Mouse (Mus musculus) subcutaneous adipose tissue, adult 2 months (tissue): ENCODE results near the gene Prkcb. TPM values are rescaled to one million over a fixed set of nuclear protein-coding genes. Genes with fewer than 3 reads are reported as not detected.

Experiments used
- polyA plus RNA-seq: library from polyadenylated mRNA; depleted of rRNA; stranded (reverse); fragments of >200 nt; gene quantifications from 2 replicates; pipeline ENCODE4 v1.2.3, GENCODE M21; 2012; ENCODE audit warnings: low replicate concordance; rRNA removed

Gene Prkcb
- 6.5 and 18.2 TPM in 2 replicates for polyA plus RNA-seq

GRCm38 (mm10) chr7:122288605-122289242, at the start of gene Prkcb:
Gene Prkcb (plus strand): TSS chr7:122288751.

GRCm38 (mm10) chr7:122670442-122670872, 381.9 kb downstream of the Prkcb start, which contains the start of gene Cacng3:
Gene Cacng3 (plus strand): TSS chr7:122670492.

Other genes with a start within 250 kb of the Prkcb start
- 21.1 and 37.4 TPM in 2 replicates for gene Ubfd1, start 221.6 kb upstream of the Prkcb start, polyA plus RNA-seq
- 11.7 and 18.8 TPM in 2 replicates for gene Ears2, start 221.5 kb upstream of the Prkcb start, polyA plus RNA-seq
- 376 and 402 TPM in 2 replicates for gene Ndufab1, start 186.9 kb upstream of the Prkcb start, polyA plus RNA-seq
- gene Palb2, start 155.8 kb upstream of the Prkcb start, polyA plus RNA-seq = 0.97 and 2.5 TPM in 2 replicates
- gene Dctn5, start 155.7 kb upstream of the Prkcb start, polyA plus RNA-seq = 95.6 and 109 TPM in 2 replicates
- gene Plk1, start 129.3 kb upstream of the Prkcb start, polyA plus RNA-seq = 2.5 and 13.8 TPM in 2 replicates
- 0.06 TPM in 1 of 2 replicates, not detected in the other for gene Ern2, start 102.5 kb upstream of the Prkcb start, polyA plus RNA-seq
- gene Chp2, start 69.3 kb upstream of the Prkcb start, polyA plus RNA-seq = 18.6 and 25.8 TPM in 2 replicates